Comparison of ENCODE assay signal across 10 mouse cellular contexts in the genomic region with DNA sequence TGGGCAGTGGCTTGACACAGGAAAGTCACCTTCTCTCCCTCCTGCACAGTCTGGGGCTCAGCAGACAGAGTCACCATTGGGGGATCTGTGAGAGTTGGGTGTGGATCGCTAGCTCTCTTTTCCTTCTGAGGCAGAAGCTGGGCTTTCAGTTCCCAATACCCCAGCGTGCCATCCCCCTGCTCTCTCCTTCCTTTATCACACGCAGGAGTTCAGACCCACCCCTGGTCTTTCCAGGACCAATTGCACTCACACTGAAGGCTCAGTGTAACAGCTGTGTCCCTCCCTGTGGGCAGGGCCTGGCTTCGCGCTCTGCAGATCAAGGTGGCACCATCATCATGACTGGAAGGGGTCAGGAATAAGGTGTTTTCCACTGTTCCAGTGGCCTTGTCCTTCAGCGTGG. TPM values are rescaled to one million over a fixed set of nuclear protein-coding genes. Genes with fewer than 3 reads are reported as not detected.
A peak's percentile ranks its signal among the peaks of the same experiment; 100 is the strongest.
DNase-seq lines count a peak whose midpoint lies in the region; ATAC-seq and TF ChIP-seq lines count a peak whose summit lies in the region.
"Had no signal": no experiment of that assay in that cellular context is flagged by ENCODE, and none has a peak within 500 bp of the region (broad histone marks: within the 10 kb centered on the region; RNA-seq: fewer than 3 reads in every experiment).

No protein-coding gene starts in this region.

- ATAC-seq in CD4-positive, CD25-positive, alpha-beta regulatory T cell, adult 4 months: peak; percentile 8
- no peak for ATAC-seq in hindbrain, embryonic 13.5 days (ENCODE audit: low FRiP score)

- no peak for TF ChIP-seq POLR2A in lung, adult 2 months (IDR thresholded peaks at IDR 0.05; ENCODE audit: borderline replicate concordance, extremely low read depth, low read depth, low read length)

- H3K4me1 ChIP-seq in heart, embryonic 10.5 days: peaks cover 18% of the 10 kb centered on the region
- H3K4me1 ChIP-seq in hindbrain, embryonic 13.5 days (replicated peaks): peaks cover 41% of the 10 kb centered on the region
- peaks cover 25% of the 10 kb centered on the region for H3K4me1 ChIP-seq in megakaryocyte, embryonic 14.5 days
- no peaks in the 10 kb centered on the region for H3K4me1 ChIP-seq in lung, adult 2 months (ENCODE audit: control insufficient read depth, insufficient read depth, low read length)

- DNase-seq in heart, embryonic 10.5 days (ENCODE audit: low spot score): no peak
- DNase-seq in heart, adult 18-20 months: no peak
- DNase-seq in layer of hippocampus, postnatal 36 days: no peak
- no peak for DNase-seq in lung, adult 18-20 months
- no peak for DNase-seq in lung, adult 2 months

- peak overlapping the region; percentile 42 for H3K4me2 ChIP-seq in hindbrain, embryonic 13.5 days
- H3K4me2 ChIP-seq: limb, embryonic 12.5 days had no signal

- peak overlapping the region; percentile 37; the same call in 1 of the 2 replicates for H3K4me3 ChIP-seq in heart, embryonic 10.5 days
- H3K4me3 ChIP-seq in hindbrain, embryonic 13.5 days: peak overlapping the region; percentile 24
- peak overlapping the region; percentile 88 for H3K4me3 ChIP-seq in megakaryocyte, embryonic 14.5 days (replicated peaks)
- H3K4me3 ChIP-seq in lung, adult 2 months (replicated peaks; ENCODE audit: extremely low read depth, low read depth, low read length): no peak overlapping the region
- H3K4me3 ChIP-seq: limb, embryonic 12.5 days had no signal

- no peak overlapping the region for H3K9ac ChIP-seq in hindbrain, embryonic 13.5 days
- H3K9ac ChIP-seq: limb, embryonic 12.5 days had no signal

- TF ChIP-seq CTCF in lung, adult 2 months (IDR thresholded peaks at IDR 0.05; ENCODE audit: insufficient read depth, low read length): no peak

- H3K27me3 ChIP-seq in heart, embryonic 10.5 days (ENCODE audit: insufficient read depth, poor library complexity, severe bottlenecking): peaks cover 98% of the 10 kb centered on the region
- peaks cover 74% of the 10 kb centered on the region for H3K27me3 ChIP-seq in hindbrain, embryonic 13.5 days
- H3K27me3 ChIP-seq in megakaryocyte, embryonic 14.5 days (replicated peaks): peaks cover 87% of the 10 kb centered on the region

- H3K36me3 ChIP-seq in heart, embryonic 10.5 days: no peaks in the 10 kb centered on the region
- no peaks in the 10 kb centered on the region for H3K36me3 ChIP-seq in hindbrain, embryonic 13.5 days
- no peaks in the 10 kb centered on the region for H3K36me3 ChIP-seq in megakaryocyte, embryonic 14.5 days (replicated peaks; ENCODE audit: low read length)
- H3K36me3 ChIP-seq: limb, embryonic 12.5 days had no signal

- H3K27ac ChIP-seq in heart, embryonic 10.5 days: no peak overlapping the region
- no peak overlapping the region for H3K27ac ChIP-seq in hindbrain, embryonic 13.5 days
- H3K27ac ChIP-seq: limb, embryonic 12.5 days had no signal

- no peaks in the 10 kb centered on the region for H3K9me3 ChIP-seq in heart, embryonic 10.5 days
- H3K9me3 ChIP-seq in hindbrain, embryonic 13.5 days: no peaks in the 10 kb centered on the region
- no peaks in the 10 kb centered on the region for H3K9me3 ChIP-seq in megakaryocyte, embryonic 14.5 days
- H3K9me3 ChIP-seq: limb, embryonic 12.5 days had no signal

- WGBS in heart, embryonic 10.5 days: 13% methylated on average over 6 of the region's 6 CpGs
- WGBS in hindbrain, embryonic 13.5 days: 8% methylated on average over 6 of the region's 6 CpGs
- WGBS in lung, adult 2 months: 18% methylated on average over 6 of the region's 6 CpGs

RNA-seq across cellular contexts. Expression of gene Kirrel2, which starts 3.2 kb away (rescaled TPM):
- polyA plus RNA-seq in heart, embryonic 10.5 days (2016; fragmentation: Nextera tagmentation; extraction: Ambion mirVana): 3.3 and 5.2 TPM in 2 replicates
- not detected for total RNA-seq in heart, adult 18-20 months (2021)
- polyA plus RNA-seq in CD4-positive, CD25-positive, alpha-beta regulatory T cell, adult 4 months (2017; shearing (Covaris generic)): not detected
- 6.6 and 10.0 TPM in 2 replicates for polyA plus RNA-seq in hindbrain, embryonic 13.5 days (2015; fragmentation: Nextera tagmentation; extraction: Ambion mirVana)
- not detected in 2 replicates for polyA plus RNA-seq in megakaryocyte, embryonic 14.5 days (2012; ENCODE audit: insufficient read depth, low replicate concordance)
- 10 to 100 TPM; 12.3 to 21.0 TPM for total RNA-seq in layer of hippocampus, postnatal 36 days (2021)
- not detected in 2 replicates for polyA plus RNA-seq in lung, adult 2 months (2012; rRNA removed)

RNA-seq across cellular contexts. Expression of gene Nphs1, which starts 3.9 kb away (rescaled TPM):
- 0.55 and 0.79 TPM in 2 replicates for polyA plus RNA-seq in heart, embryonic 10.5 days (2016; fragmentation: Nextera tagmentation; extraction: Ambion mirVana)
- total RNA-seq in heart, adult 18-20 months (2021): not detected
- polyA plus RNA-seq in CD4-positive, CD25-positive, alpha-beta regulatory T cell, adult 4 months (2017; shearing (Covaris generic)): not detected
- 0.94 and 1.8 TPM in 2 replicates for polyA plus RNA-seq in hindbrain, embryonic 13.5 days (2015; fragmentation: Nextera tagmentation; extraction: Ambion mirVana)
- not detected in 2 replicates for polyA plus RNA-seq in megakaryocyte, embryonic 14.5 days (2012; ENCODE audit: insufficient read depth, low replicate concordance)
- total RNA-seq in layer of hippocampus, postnatal 36 days (2021): 1 to 10 TPM; 1.2 TPM
- not detected in 2 replicates for polyA plus RNA-seq in lung, adult 2 months (2012; rRNA removed)
- polyA plus RNA-seq: limb, embryonic 12.5 days; midbrain, embryonic 11.5 days had no signal

RNA-seq across cellular contexts. Expression of gene Aplp1, which starts 8.9 kb away (rescaled TPM):
- polyA plus RNA-seq in heart, embryonic 10.5 days (2016; fragmentation: Nextera tagmentation; extraction: Ambion mirVana): 44.3 and 50.4 TPM in 2 replicates
- 1 to 10 TPM; 2.8 to 3.4 TPM for total RNA-seq in heart, adult 18-20 months (2021)
- polyA plus RNA-seq in CD4-positive, CD25-positive, alpha-beta regulatory T cell, adult 4 months (2017; shearing (Covaris generic)): 1 to 10 TPM; 3.1 to 3.5 TPM
- polyA plus RNA-seq in hindbrain, embryonic 13.5 days (2015; fragmentation: Nextera tagmentation; extraction: Ambion mirVana): 583 and 599 TPM in 2 replicates
- polyA plus RNA-seq in megakaryocyte, embryonic 14.5 days (2012; ENCODE audit: insufficient read depth, low replicate concordance): 2.1 and 5.5 TPM in 2 replicates
- 1,000 to 10,000 TPM; 1,244 to 1,325 TPM for total RNA-seq in layer of hippocampus, postnatal 36 days (2021)
- 9.5 and 11.8 TPM in 2 replicates for polyA plus RNA-seq in lung, adult 2 months (2012; rRNA removed)

RNA-seq across cellular contexts. Expression of gene Nfkbid, which starts 32.7 kb away (rescaled TPM):
- polyA plus RNA-seq in heart, embryonic 10.5 days (2016; fragmentation: Nextera tagmentation; extraction: Ambion mirVana): 1.5 and 1.6 TPM in 2 replicates
- total RNA-seq in heart, adult 18-20 months (2021): under 1 TPM; 0.35 to 0.87 TPM
- 10 to 100 TPM; 39.2 to 44.4 TPM for polyA plus RNA-seq in CD4-positive, CD25-positive, alpha-beta regulatory T cell, adult 4 months (2017; shearing (Covaris generic))
- 2.0 TPM in 2 replicates for polyA plus RNA-seq in hindbrain, embryonic 13.5 days (2015; fragmentation: Nextera tagmentation; extraction: Ambion mirVana)
- polyA plus RNA-seq in megakaryocyte, embryonic 14.5 days (2012; ENCODE audit: insufficient read depth, low replicate concordance): 8.3 and 10.0 TPM in 2 replicates
- 1 to 10 TPM; 3.1 to 3.4 TPM for total RNA-seq in layer of hippocampus, postnatal 36 days (2021)
- polyA plus RNA-seq in lung, adult 2 months (2012; rRNA removed): 7.2 and 8.6 TPM in 2 replicates

RNA-seq across cellular contexts. Expression of gene Hcst, which starts 34.6 kb away (rescaled TPM):
- 0.35 TPM in 1 of 2 replicates, not detected in the other for polyA plus RNA-seq in heart, embryonic 10.5 days (2016; fragmentation: Nextera tagmentation; extraction: Ambion mirVana)
- total RNA-seq in heart, adult 18-20 months (2021): 1 to 10 TPM in 1 of 2 experiments, under 1 TPM in 1; 0.69 to 3.3 TPM
- 100 to 1,000 TPM; 356 to 434 TPM for polyA plus RNA-seq in CD4-positive, CD25-positive, alpha-beta regulatory T cell, adult 4 months (2017; shearing (Covaris generic))
- 0.52 and 0.88 TPM in 2 replicates for polyA plus RNA-seq in hindbrain, embryonic 13.5 days (2015; fragmentation: Nextera tagmentation; extraction: Ambion mirVana)
- polyA plus RNA-seq in megakaryocyte, embryonic 14.5 days (2012; ENCODE audit: insufficient read depth, low replicate concordance): 11.1 and 14.2 TPM in 2 replicates
- total RNA-seq in layer of hippocampus, postnatal 36 days (2021): not detected
- polyA plus RNA-seq in lung, adult 2 months (2012; rRNA removed): 33.9 and 37.1 TPM in 2 replicates
- polyA plus RNA-seq: limb, embryonic 12.5 days had no signal

Comparison
In these comparisons a context has a peak if more than half of its experiments do, and no peak if none do; other contexts are left out.
1. RNA of gene Aplp1, which starts 8.9 kb away (polyA plus RNA-seq): 583 to 599 TPM in hindbrain, embryonic 13.5 days; 44.3 to 50.4 TPM in heart, embryonic 10.5 days, 9.5 to 11.8 TPM in lung, adult 2 months, 3.1 to 3.5 TPM in CD4-positive, CD25-positive, alpha-beta regulatory T cell, adult 4 months and 2.1 to 5.5 TPM in megakaryocyte, embryonic 14.5 days; every median in the first group is over 10 times any median in the second.